Mouse (Mus musculus) heart, adult 18-20 months (tissue): ENCODE results near the gene Gm9936. TPM values are rescaled to one million over a fixed set of nuclear protein-coding genes. Genes with fewer than 3 reads are reported as not detected.

Experiments
- DNase-seq, 2 experiments: peaks; one replicate each; pipeline ENCODE4 v3.0.0; 2021 to 2022; ENCODE audit warnings: mixed read lengths in 1 of 2
- microRNA-seq, 2 experiments: library from miRNA; unstranded; fragments of <30 nt; microRNA quantifications; one replicate each; pipeline ENCODE4 v1.2.0; 2022
- total RNA-seq, 2 experiments: library from RNA; stranded (reverse); gene quantifications; 2 replicates each; pipeline ENCODE4 v1.2.3; 2021

The Gm9936 gene
- total RNA-seq, 2 experiments from 2014 or later, result not detected

DNA sequence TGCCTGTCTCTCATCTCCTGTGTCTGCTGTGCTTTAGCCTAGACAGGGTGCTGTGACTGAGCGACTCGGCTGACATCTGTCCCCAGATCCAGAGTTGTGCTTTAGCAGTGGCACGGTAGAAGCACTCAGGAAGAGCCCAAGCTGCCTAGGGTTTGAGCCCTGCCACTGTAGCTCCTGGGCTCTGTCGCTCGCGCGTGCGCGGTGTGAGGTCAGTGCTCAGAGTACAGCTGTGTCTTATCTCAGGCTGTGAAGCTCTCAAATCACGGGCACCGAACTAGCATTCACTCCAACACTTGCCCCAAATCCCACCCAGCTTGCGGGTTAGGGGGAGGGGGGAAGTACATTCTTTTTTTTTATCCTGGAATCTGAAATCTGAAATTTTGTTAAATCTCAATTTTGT is 21.6 kb downstream of the Gm9936 start:
- DNase-seq, result no peak

DNA sequence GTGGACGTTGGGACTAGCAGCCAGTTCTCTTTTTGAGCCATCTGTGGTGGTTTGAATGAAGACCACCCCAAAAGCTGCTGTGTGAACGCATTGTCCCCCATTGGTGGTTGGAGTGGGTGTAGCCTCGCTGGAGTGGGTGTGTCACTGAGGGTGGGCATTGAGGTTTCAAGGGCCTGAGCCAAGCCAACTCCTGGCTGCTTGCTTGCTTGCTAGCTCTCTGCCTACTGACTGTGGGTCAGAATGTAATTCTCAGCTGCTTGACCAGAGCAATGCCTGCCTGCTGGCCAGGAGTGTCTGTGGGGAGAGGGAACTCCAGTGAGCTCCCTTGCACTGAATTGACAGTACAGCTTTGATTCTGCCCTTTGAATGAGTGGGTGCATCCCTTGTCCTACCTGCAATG is 28.7 kb downstream of the Gm9936 start:
- DNase-seq, result no peak

DNA sequence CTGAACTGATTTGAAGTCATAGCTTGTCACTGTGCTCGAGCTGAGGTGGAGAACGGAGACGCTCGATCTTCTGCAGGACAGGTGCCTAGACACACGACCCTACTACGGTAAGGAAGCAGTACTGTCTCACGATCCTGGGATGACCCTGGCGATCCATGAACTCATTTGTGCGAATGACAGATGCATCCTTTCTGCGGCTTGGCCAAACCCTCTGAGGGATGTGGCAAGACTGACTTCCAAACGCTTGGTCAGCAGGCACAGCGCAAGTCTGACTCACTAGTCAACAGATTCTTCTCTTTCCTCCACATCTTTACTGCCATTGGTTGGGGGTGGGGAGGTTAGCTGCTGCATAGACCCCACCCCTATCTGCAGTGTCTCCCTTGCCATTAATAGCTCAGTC is 31.1 kb downstream of the Gm9936 start:
- DNase-seq, result peak in 1 of 2 experiments; percentile 51

DNA sequence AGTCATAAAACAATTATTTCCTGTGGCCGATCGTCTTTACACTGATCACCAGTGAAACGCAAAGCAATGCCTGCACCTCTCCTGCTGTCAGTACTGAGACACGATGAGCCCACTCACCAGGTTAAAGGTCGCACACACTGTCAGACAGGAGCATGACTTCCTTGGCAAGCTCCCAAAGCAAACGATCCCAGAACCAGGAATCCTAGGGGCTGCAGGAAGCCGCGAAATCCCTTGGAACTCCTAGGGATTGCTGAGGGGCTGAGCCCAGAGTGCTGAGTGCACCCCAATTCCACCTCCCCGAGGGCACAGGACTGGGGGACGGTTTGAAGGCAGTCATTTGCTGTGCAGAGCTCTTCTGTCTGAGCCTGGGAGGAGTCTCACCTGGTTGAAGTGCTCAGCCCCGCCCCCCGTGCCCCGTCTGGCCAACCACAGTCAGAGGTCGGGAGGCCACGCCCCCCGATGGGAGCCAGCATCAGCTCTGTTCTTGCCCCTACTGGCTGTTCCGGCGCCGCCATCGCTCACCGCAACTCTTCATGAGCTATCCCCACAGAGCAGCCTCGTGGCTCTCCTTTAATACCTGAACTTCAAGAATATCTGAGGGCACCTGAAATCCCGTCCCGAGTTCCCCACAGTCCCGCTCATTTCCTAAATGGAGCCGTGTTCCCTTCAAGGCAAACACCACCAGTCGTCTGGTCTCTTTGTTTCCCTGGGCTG is 32.3 kb downstream of the Gm9936 start:
- DNase-seq, result peak; percentile 30 to 42

DNA sequence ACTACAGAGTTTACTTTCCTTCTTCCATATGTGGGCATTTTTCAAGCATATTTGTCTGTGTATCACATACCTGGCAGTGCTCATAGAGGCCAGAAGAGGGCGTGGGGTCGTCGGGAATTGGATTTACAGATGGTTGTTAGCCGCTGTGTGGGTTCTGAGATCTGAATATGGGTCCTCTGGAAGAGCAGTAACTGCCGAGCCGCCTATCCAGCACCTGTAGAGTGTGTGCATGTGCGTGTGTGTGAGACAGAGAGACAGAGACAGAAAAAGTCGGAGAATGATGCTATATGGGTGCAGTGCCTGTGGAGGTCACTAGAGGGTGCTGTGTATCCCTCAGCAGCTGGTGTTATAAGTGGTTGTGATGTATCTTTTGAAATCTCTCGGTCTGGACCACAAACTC is 34.3 kb downstream of the Gm9936 start:
- DNase-seq, result peak; percentile 19 to 63

DNA sequence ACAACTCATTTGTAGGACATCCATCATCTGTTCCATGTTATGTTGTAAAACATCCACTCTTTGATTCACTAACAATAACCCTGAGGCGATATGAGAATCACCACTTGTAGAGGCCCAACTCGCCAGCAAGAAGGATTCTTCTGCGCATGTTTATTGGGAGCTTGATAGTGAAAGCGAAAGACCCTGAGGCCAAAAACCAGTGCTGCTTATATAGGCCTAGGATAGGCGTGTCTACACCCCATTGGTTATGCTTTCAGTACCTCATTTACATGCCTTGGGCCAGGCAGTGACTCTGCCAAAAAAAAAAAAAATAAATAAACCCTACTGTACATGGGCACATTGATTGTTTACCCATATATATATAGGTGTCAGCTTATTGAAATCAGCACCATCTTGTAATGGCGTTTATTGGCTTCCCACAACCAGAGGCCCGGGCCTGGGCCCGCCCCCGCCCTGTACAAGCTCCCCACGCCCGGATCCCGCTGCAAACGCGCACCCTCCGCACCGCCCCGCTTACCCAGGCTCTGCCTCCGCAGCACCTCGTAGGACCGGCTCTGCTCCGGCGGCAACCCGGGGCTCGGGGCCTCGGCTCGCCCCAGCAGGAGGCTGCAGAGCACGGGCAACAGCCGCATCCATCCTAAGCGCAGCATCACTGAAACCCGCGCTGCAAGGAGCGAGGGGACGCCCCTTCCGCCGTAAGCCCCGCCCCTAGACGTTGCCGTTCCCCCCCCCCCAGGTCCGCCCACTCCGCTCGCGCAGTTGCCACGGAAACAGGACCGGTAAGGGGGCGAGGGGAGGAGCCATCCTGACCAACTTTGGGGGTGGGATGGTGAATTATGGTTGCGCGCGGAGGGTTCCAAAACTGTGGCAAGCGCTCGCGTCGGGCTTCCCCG is 35.4 kb downstream of the Gm9936 start, which contains the start of gene 1500011B03Rik:
TSS of gene 1500011B03Rik (minus strand) at position 673 of the 893 bp plus-strand sequence.
- peak; percentile 65 to 74 for DNase-seq

DNA sequence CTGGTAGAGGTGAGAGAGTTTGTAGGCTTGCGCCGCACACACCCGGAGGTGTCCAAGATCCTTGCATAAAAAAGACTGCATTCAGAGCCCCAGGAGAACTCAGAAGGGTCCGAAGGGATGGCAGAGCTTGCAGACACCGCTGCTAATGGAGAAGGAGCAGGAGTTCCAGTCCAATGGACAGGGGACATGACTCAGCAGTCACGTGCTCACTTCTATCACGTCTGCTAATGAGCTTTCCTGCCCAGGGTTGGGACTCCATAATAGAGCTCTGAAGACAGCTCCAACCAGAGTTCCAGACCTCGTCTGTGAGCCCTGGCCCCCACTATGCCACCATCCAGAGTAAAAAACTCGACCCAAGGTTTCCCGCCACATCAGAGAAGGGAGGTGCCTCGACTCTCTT is 40.4 kb downstream of the Gm9936 start:
- no peak for DNase-seq

DNA sequence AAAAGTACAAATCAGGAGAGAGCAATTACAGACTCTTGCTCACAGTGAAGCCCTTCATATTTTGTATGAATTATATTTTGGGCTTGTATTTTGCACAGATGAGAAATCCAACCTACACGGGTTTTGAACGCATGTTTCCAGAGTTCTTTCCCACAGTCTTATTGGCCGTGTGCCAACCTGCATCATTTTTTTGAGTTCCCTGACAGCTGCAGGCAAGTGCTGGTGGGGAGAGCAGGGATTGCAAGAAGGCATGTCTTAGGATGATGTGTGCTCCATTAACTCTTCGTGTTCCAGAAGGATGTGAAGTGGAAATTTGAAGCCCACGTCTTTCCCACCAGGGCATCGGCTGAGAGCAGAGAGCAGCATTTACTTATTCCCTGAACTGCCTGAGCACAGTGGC is 41.9 kb downstream of the Gm9936 start:
- DNase-seq, result no peak

DNA sequence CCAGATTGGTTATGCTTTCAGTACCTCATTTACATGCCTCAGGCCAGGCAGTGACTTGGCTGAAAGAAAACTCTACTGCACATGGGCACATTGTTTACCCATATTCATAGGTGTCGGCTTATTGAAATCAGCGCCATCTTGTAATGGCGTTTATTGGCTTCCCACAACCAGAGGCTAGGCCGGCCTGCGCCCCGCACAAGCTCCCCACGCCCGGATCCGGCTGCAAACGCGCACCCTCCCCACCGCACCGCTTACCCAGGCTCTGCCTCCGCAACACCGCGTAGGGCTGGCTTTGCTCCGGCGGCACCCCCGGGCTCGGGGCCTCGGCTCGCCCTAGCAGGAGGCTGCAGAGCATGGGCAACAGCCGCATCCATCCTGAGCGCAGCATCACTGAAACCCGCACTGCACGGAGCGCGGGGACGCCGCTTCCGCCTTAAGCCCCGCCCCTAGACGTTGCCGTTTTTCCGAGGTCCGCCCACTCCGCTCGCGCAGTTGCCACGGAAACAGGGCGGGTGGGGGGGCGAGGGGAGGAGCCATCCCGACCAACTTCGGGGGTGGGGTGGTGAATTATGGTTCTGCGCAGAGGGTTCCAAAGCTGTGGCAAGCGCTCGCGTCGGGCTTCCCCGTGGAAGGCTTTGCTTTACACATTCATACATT is 44.8 kb downstream of the Gm9936 start:
- DNase-seq, result peak; percentile 86 to 87

DNA sequence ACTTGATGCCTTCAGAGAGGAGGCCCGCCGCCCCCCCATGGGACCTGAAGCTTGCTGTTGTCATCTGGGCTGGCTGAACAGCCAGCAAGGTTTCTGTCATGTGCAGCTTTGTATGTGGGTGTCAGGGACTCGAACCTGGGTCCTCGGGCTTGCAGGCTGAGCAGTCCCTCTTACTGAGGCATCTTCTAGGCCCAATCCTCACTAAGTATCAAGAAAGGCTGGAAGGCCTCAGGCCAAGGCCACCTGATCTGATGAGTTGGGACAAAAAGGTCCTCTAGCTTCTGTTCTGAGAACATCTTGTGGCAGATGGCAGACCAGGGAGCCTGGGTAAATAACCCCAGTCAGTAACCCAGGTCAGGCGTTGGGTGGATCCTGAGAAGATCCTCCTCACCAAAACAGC is 48.7 kb downstream of the Gm9936 start:
- no peak for DNase-seq

DNA sequence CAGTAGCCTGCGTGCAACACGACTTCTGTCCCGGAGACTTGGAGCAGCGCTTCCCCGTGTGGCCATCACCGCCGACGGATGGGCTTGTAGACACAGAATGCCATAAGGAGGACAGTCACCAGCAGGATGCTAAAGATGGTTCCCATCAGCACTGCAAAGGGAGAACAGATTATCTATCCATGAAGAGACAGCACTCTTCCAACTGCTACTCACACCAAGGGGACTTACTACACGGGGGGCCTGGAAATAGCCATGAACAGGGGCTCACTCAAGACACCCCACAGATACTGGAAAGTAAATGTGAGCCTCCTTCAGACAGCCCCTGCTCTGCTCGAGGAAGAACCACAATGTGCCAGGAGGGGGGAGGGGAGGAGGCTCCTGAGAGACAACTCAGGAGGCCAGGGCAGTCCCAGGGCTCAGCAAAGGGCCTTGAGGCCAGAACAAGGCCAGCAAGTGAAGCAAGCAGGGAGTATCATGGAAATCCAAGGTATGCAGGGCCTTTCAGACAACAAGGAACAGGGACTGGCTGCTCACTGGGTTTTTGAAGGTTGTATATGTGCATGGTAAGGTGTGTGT is 49.2 kb downstream of the Gm9936 start:
- no peak for DNase-seq

DNA sequence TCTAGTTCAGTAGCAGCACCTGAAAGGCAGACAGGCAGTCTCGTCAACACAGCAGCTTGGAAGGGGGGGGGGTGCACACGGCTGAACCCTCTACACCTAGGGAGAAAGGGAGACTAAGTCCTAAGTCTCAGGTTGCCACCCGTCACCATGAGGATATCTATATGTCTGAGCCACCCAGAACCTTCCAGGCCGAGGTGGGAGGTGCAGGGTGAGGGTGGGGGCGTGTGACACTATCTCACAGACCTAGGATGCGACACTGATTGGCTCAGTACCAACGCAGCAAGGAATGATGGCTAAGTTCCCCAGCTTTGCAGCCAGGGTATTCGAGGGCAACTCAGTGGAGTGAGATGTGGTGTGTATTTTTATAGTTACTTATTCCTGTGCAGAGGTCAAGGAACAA is 50.1 kb downstream of the Gm9936 start:
- no peak for DNase-seq

DNA sequence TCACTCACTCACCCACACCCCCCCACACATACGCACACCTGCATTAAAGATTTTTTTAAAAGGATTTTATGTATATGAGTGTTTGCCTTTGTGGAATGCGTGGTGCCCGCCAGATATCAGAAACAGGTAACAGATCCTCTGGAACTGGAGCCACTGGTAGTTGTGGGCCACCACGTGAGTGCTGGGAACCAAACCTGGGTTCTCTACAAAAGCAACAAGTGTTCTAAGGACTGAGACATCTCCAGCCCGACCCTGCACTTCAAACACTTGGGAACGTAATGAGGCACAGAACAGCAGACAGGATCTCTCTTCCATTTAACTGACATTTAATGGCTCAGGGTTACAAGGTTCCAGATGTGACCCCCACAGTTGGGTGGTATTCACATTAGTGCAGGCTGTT is 50.6 kb downstream of the Gm9936 start:
- no peak for DNase-seq

DNA sequence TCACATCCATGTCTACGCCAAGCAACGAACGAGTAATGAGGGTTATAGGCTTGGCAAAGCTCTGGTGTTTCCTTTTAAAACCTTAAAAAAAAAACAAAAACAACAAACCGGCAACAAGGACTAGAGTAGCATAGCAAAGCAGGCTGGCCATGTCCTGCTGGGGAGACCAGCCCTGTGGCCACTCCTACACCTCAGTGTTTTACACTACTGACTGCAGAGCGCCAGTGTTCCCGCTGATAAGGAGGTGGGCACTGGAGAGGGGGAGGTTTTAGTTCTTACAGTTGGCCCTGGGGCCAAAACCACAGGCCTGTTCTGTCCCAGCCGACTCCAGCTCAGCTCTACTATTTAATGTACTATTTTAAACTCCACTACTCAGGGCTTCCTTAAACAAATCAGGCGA is 51.0 kb downstream of the Gm9936 start:
- DNase-seq, result no peak

DNA sequence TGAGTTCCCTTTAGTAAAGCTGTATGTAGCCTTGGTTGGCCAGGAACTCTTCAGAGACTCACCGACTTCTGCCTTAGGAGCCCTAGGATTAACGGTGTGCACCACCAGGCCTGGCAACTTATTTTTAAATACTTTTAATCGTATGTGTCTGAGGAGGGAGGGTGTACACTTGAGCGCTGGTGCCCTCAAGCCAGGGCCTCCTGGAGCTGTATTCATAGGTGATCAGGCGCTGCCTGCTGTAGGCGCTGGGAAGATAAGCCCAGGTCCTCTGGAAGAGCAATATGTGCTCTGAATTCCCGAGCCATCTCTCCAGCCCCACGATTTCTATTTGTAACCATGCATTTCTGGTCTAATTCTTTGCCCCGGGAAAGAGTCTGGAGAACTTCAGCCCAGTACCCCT is 51.4 kb downstream of the Gm9936 start:
- no peak for DNase-seq

DNA sequence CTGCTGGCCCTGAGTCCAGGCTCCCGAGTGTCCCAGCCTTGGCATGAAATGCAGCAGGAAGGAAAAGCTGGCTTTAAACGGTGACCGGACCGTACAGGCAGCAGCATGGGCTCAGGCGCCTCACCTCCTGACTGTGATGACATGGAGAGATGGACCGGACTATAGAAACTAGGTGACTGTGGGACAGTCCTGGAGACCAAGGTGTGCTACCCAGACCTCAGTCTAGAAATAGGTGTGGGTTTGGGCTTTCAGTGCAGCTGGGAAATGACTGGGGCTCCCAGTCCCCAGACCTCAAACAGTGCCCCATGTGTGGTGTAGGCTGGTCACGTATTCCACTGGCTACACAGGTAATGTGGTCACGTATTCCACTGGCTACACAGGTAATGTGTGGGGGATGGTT is 51.8 kb downstream of the Gm9936 start:
- DNase-seq, result no peak

Small RNAs within 50 kb of the gene (microRNA-seq; reads per million reads assigned to microRNA genes)
- 15.6 to 21.1 reads per million in 2 experiments for gene Mir6240

Other genes with a start within 250 kb of the Gm9936 start
- gene Trpv4, start 200.3 kb downstream of the Gm9936 start, total RNA-seq, result 1 to 10 TPM; 5.0 to 6.4 TPM
- gene Gltp, start 167.7 kb downstream of the Gm9936 start, total RNA-seq, result 10 to 100 TPM; 16.9 to 20.0 TPM
- gene Tchp, start 150.9 kb downstream of the Gm9936 start, total RNA-seq, result 1 to 10 TPM; 4.1 to 4.6 TPM
- 10 to 100 TPM; 30.6 to 35.8 TPM for gene Ankrd13a, start 84.0 kb downstream of the Gm9936 start, total RNA-seq
- 10 to 100 TPM; 20.7 to 26.7 TPM for gene Git2, start 83.2 kb downstream of the Gm9936 start, total RNA-seq
- gene 1500011B03Rik, start 35.2 kb downstream of the Gm9936 start, total RNA-seq, result 1 to 10 TPM; 4.0 to 4.5 TPM
- gene 4930519G04Rik, start 5.0 kb downstream of the Gm9936 start, total RNA-seq, result not detected
- gene Oasl2, start 38.3 kb upstream of the Gm9936 start, total RNA-seq, result 1 to 10 TPM; 5.0 TPM
- under 1 TPM; 0.39 to 0.82 TPM for gene Oasl1, start 64.6 kb upstream of the Gm9936 start, total RNA-seq
- gene 2210016L21Rik, start 83.5 kb upstream of the Gm9936 start, total RNA-seq, result 10 to 100 TPM; 25.3 to 28.0 TPM
- not detected for gene Hnf1a, start 112.4 kb upstream of the Gm9936 start, total RNA-seq
- gene Sppl3, start 152.5 kb upstream of the Gm9936 start, total RNA-seq, result 10 to 100 TPM; 30.1 to 32.2 TPM
- not detected for gene Gm10401, start 239.6 kb upstream of the Gm9936 start, total RNA-seq